Comparison of ENCODE assay signal across 10 mouse cellular contexts in the genomic region with DNA sequence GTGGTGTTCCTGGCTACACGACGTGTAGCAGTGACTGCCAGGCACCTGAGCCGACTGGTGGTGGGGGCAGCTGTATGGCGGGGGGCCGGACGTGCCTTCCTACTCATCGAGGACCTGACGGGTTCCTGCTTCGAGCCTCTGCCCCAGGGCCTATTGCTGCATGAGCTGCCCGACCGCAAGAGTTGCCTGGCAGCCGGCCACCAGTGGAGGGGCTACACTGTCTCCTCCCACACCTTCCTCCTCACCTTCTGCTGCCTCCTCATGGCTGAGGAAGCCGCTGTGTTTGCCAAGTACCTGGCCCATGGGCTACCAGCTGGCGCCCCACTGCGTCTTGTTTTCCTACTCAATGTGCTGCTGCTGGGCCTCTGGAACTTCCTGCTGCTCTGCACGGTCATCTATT. TPM values are rescaled to one million over a fixed set of nuclear protein-coding genes. Genes with fewer than 3 reads are reported as not detected.
DNase-seq lines count a peak whose midpoint lies in the region; ATAC-seq and TF ChIP-seq lines count a peak whose summit lies in the region.
"Had no signal": no experiment of that assay in that cellular context is flagged by ENCODE, and none has a peak within 500 bp of the region (broad histone marks: within the 10 kb centered on the region; RNA-seq: fewer than 3 reads in every experiment).

No protein-coding gene starts in this region.

- H3K27me3 ChIP-seq in embryonic facial prominence, embryonic 12.5 days: no peaks in the 10 kb centered on the region
- H3K27me3 ChIP-seq in embryonic facial prominence, embryonic 10.5 days (replicated peaks; ENCODE audit: low read depth, poor library complexity, severe bottlenecking): no peaks in the 10 kb centered on the region
- no peaks in the 10 kb centered on the region for H3K27me3 ChIP-seq in limb, embryonic 14.5 days (ENCODE audit: control insufficient read depth, insufficient read depth, low read length)
- H3K27me3 ChIP-seq: midbrain, embryonic 12.5 days had no signal

- DNase-seq in embryonic facial prominence, embryonic 10.5 days (ENCODE audit: low spot score): no peak
- peak; percentile 40 for DNase-seq in right cerebral cortex, adult 18-20 months
- DNase-seq in right cerebral cortex, postnatal 4 days: no peak
- DNase-seq in limb, embryonic 14.5 days (ENCODE audit: low spot score): no peak
- peak; percentile 60 for DNase-seq in testis, postnatal 14 days (ENCODE audit: low spot score)
- DNase-seq in cerebellum, adult 11 months: no peak

- no peak for TF ChIP-seq POLR2A in limb, embryonic 14.5 days (IDR thresholded peaks at IDR 0.05; ENCODE audit: borderline replicate concordance, extremely low read depth, insufficient read depth, insufficient read length)

- peak overlapping the region; percentile 26; the same call in 1 of the 2 replicates for H3K4me2 ChIP-seq in embryonic facial prominence, embryonic 12.5 days (replicated peaks)
- no peak overlapping the region for H3K4me2 ChIP-seq in limb, embryonic 14.5 days (replicated peaks; ENCODE audit: low read depth, low read length, severe bottlenecking)
- H3K4me2 ChIP-seq: midbrain, embryonic 12.5 days had no signal

- H3K27ac ChIP-seq in embryonic facial prominence, embryonic 12.5 days: no peak overlapping the region
- no peak overlapping the region for H3K27ac ChIP-seq in embryonic facial prominence, embryonic 10.5 days (replicated peaks)
- H3K27ac ChIP-seq in limb, embryonic 14.5 days (replicated peaks; ENCODE audit: low read depth, low read length): no peak overlapping the region
- H3K27ac ChIP-seq: midbrain, embryonic 12.5 days had no signal

- peaks cover 17% of the 10 kb centered on the region for H3K36me3 ChIP-seq in embryonic facial prominence, embryonic 12.5 days
- H3K36me3 ChIP-seq in embryonic facial prominence, embryonic 10.5 days (replicated peaks): peaks cover 16% of the 10 kb centered on the region
- H3K36me3 ChIP-seq in limb, embryonic 14.5 days (ENCODE audit: control insufficient read depth, insufficient read depth, low read length): peaks cover 10% of the 10 kb centered on the region; the same call in 1 of the 2 replicates

- 75% methylated on average over 16 of the region's 16 CpGs for WGBS in embryonic facial prominence, embryonic 12.5 days
- 82% methylated on average over 16 of the region's 16 CpGs for WGBS in embryonic facial prominence, embryonic 10.5 days
- WGBS in limb, embryonic 14.5 days: 80% methylated on average over 16 of the region's 16 CpGs

- H3K4me3 ChIP-seq in embryonic facial prominence, embryonic 12.5 days: no peak overlapping the region
- H3K4me3 ChIP-seq in embryonic facial prominence, embryonic 10.5 days: no peak overlapping the region
- H3K4me3 ChIP-seq in limb, embryonic 14.5 days (replicated peaks; ENCODE audit: low read length): 0 out of 2 replicates have a peak overlapping the region, but pooled peaks have one; percentile 7
- H3K4me3 ChIP-seq: midbrain, embryonic 12.5 days had no signal

- no peak for ATAC-seq in embryonic facial prominence, embryonic 12.5 days (ENCODE audit: insufficient number of reproducible peaks, insufficient read depth, low FRiP score, low TSS enrichment)
- ATAC-seq in limb, embryonic 14.5 days (ENCODE audit: low FRiP score, low read depth): no peak
- no peak for ATAC-seq in erythroblast, adult 5-6 weeks (replicated peaks; ENCODE audit: low FRiP score, poor library complexity, severe bottlenecking)
- ATAC-seq: activated CD4-positive, CD25-positive, alpha-beta regulatory T cell, adult 4 months had no signal

- no peaks in the 10 kb centered on the region for H3K4me1 ChIP-seq in embryonic facial prominence, embryonic 12.5 days
- peaks cover 29% of the 10 kb centered on the region for H3K4me1 ChIP-seq in embryonic facial prominence, embryonic 10.5 days
- peaks cover 9% of the 10 kb centered on the region for H3K4me1 ChIP-seq in limb, embryonic 14.5 days (ENCODE audit: control insufficient read depth, insufficient read depth, low read length)

- no peak overlapping the region for H3K9ac ChIP-seq in embryonic facial prominence, embryonic 12.5 days
- no peak overlapping the region for H3K9ac ChIP-seq in limb, embryonic 14.5 days (ENCODE audit: low read depth, low read length, severe bottlenecking)
- H3K9ac ChIP-seq: midbrain, embryonic 12.5 days had no signal

- H3K9me3 ChIP-seq in embryonic facial prominence, embryonic 12.5 days: no peaks in the 10 kb centered on the region
- H3K9me3 ChIP-seq in embryonic facial prominence, embryonic 10.5 days: no peaks in the 10 kb centered on the region
- H3K9me3 ChIP-seq in limb, embryonic 14.5 days (ENCODE audit: control insufficient read depth, low read length): no peaks in the 10 kb centered on the region
- H3K9me3 ChIP-seq: midbrain, embryonic 12.5 days had no signal

RNA-seq across cellular contexts. Expression of gene Fitm1, which starts 1.0 kb away (rescaled TPM):
- 8.7 and 9.1 TPM in 2 replicates for polyA plus RNA-seq in embryonic facial prominence, embryonic 12.5 days (2016; fragmentation: Nextera tagmentation; extraction: Ambion mirVana)
- 0.62 and 1.1 TPM in 2 replicates for polyA plus RNA-seq in embryonic facial prominence, embryonic 10.5 days (2016; fragmentation: Nextera tagmentation; extraction: Ambion mirVana)
- 30.9 and 43.0 TPM in 2 replicates for polyA plus RNA-seq in limb, embryonic 14.5 days (2012; rRNA removed)
- polyA plus RNA-seq in limb, embryonic 14.5 days (2014; fragmentation: Nextera tagmentation; extraction: Ambion mirVana): 19.1 and 26.9 TPM in 2 replicates
- not detected in 2 replicates for total RNA-seq in erythroblast, adult 5-6 weeks (2015; ENCODE audit: low replicate concordance)
- not detected in 2 replicates for total RNA-seq in erythroblast, adult 5-6 weeks (2017; ENCODE audit: low replicate concordance)
- polyA plus RNA-seq: activated CD4-positive, CD25-positive, alpha-beta regulatory T cell, adult 4 months; midbrain, embryonic 12.5 days had no signal

RNA-seq across cellular contexts. Expression of gene Psme1, which starts 1.5 kb away (rescaled TPM):
- 131 and 143 TPM in 2 replicates for polyA plus RNA-seq in embryonic facial prominence, embryonic 12.5 days (2016; fragmentation: Nextera tagmentation; extraction: Ambion mirVana)
- 105 and 108 TPM in 2 replicates for polyA plus RNA-seq in embryonic facial prominence, embryonic 10.5 days (2016; fragmentation: Nextera tagmentation; extraction: Ambion mirVana)
- 66.8 and 77.6 TPM in 2 replicates for polyA plus RNA-seq in limb, embryonic 14.5 days (2012; rRNA removed)
- polyA plus RNA-seq in limb, embryonic 14.5 days (2014; fragmentation: Nextera tagmentation; extraction: Ambion mirVana): 147 and 154 TPM in 2 replicates
- total RNA-seq in erythroblast, adult 5-6 weeks (2015; ENCODE audit: low replicate concordance): 271 and 301 TPM in 2 replicates
- total RNA-seq in erythroblast, adult 5-6 weeks (2017; ENCODE audit: low replicate concordance): 107 and 147 TPM in 2 replicates

RNA-seq across cellular contexts. Expression of gene Emc9, which starts 8.7 kb away (rescaled TPM):
- 4.6 and 4.9 TPM in 2 replicates for polyA plus RNA-seq in embryonic facial prominence, embryonic 12.5 days (2016; fragmentation: Nextera tagmentation; extraction: Ambion mirVana)
- 6.0 and 6.6 TPM in 2 replicates for polyA plus RNA-seq in embryonic facial prominence, embryonic 10.5 days (2016; fragmentation: Nextera tagmentation; extraction: Ambion mirVana)
- 6.6 and 6.9 TPM in 2 replicates for polyA plus RNA-seq in limb, embryonic 14.5 days (2012; rRNA removed)
- 6.5 and 7.0 TPM in 2 replicates for polyA plus RNA-seq in limb, embryonic 14.5 days (2014; fragmentation: Nextera tagmentation; extraction: Ambion mirVana)
- 10.9 TPM in 1 of 2 replicates, not detected in the other for total RNA-seq in erythroblast, adult 5-6 weeks (2015; ENCODE audit: low replicate concordance)
- 2.6 and 3.6 TPM in 2 replicates for total RNA-seq in erythroblast, adult 5-6 weeks (2017; ENCODE audit: low replicate concordance)

RNA-seq across cellular contexts. Expression of gene Psme2, which starts 14.5 kb away (rescaled TPM):
- polyA plus RNA-seq in embryonic facial prominence, embryonic 12.5 days (2016; fragmentation: Nextera tagmentation; extraction: Ambion mirVana): 247 and 255 TPM in 2 replicates
- 173 and 186 TPM in 2 replicates for polyA plus RNA-seq in embryonic facial prominence, embryonic 10.5 days (2016; fragmentation: Nextera tagmentation; extraction: Ambion mirVana)
- 75.8 and 78.5 TPM in 2 replicates for polyA plus RNA-seq in limb, embryonic 14.5 days (2012; rRNA removed)
- polyA plus RNA-seq in limb, embryonic 14.5 days (2014; fragmentation: Nextera tagmentation; extraction: Ambion mirVana): 239 and 245 TPM in 2 replicates
- 74.0 and 102 TPM in 2 replicates for total RNA-seq in erythroblast, adult 5-6 weeks (2015; ENCODE audit: low replicate concordance)
- 83.1 and 86.1 TPM in 2 replicates for total RNA-seq in erythroblast, adult 5-6 weeks (2017; ENCODE audit: low replicate concordance)

RNA-seq across cellular contexts. Expression of gene Rnf31, which starts 15.1 kb away (rescaled TPM):
- 20.6 and 25.4 TPM in 2 replicates for polyA plus RNA-seq in embryonic facial prominence, embryonic 12.5 days (2016; fragmentation: Nextera tagmentation; extraction: Ambion mirVana)
- polyA plus RNA-seq in embryonic facial prominence, embryonic 10.5 days (2016; fragmentation: Nextera tagmentation; extraction: Ambion mirVana): 18.6 and 21.4 TPM in 2 replicates
- polyA plus RNA-seq in limb, embryonic 14.5 days (2012; rRNA removed): 23.0 and 34.1 TPM in 2 replicates
- polyA plus RNA-seq in limb, embryonic 14.5 days (2014; fragmentation: Nextera tagmentation; extraction: Ambion mirVana): 13.1 and 18.1 TPM in 2 replicates
- total RNA-seq in erythroblast, adult 5-6 weeks (2015; ENCODE audit: low replicate concordance): 6.5 and 9.4 TPM in 2 replicates
- total RNA-seq in erythroblast, adult 5-6 weeks (2017; ENCODE audit: low replicate concordance): 7.1 and 8.9 TPM in 2 replicates

Comparison
In these comparisons a context has a peak if more than half of its experiments do, and no peak if none do; other contexts are left out.
1. DNase-seq: peak in right cerebral cortex, adult 18-20 months (single experiment) and testis, postnatal 14 days (single experiment); none in embryonic facial prominence, embryonic 10.5 days (single experiment), right cerebral cortex, postnatal 4 days (single experiment), limb, embryonic 14.5 days (single experiment) and cerebellum, adult 11 months (single experiment).